Mouse (Mus musculus): ENCODE results near the gene Gucy2g. TPM values are rescaled to one million over a fixed set of nuclear protein-coding genes. Genes with fewer than 3 reads are reported as not detected.

The Gucy2g gene
- polyA plus RNA-seq (2014; fragmentation: Nextera tagmentation; extraction: Ambion mirVana), result not detected in 2 replicates

- no peak within 1 kb of the TSS for H3K9ac ChIP-seq (ENCODE audit: low read length)
- H3K4me2 ChIP-seq (ENCODE audit: low read length), result no peak within 1 kb of the TSS
- no peaks in the 10 kb centered on the region for H3K36me3 ChIP-seq (ENCODE audit: control insufficient read depth, insufficient read depth, low read length)
- WGBS, result 76% methylated on average over 6 of the region's 6 CpGs
- ATAC-seq (ENCODE audit: insufficient number of reproducible peaks, insufficient read depth, low FRiP score, low read depth), result no peak
- no peaks in the 10 kb centered on the region for H3K27me3 ChIP-seq (ENCODE audit: control insufficient read depth, insufficient read depth, low read length)
- no peaks in the 10 kb centered on the region for H3K9me3 ChIP-seq (ENCODE audit: control insufficient read depth, low read length)
- no peak within 1 kb of the TSS for H3K4me3 ChIP-seq (ENCODE audit: control insufficient read depth in 1 of 2, insufficient read depth in 1 of 2, low read depth in 1 of 2, low read length in 2 of 2)
- H3K4me1 ChIP-seq (ENCODE audit: control insufficient read depth in 2 of 2, insufficient read depth in 2 of 2, low read length in 2 of 2), result peaks cover 6 to 7% of the 10 kb centered on the region in 2 experiments
- H3K27ac ChIP-seq (replicated peaks in 1 of 2; ENCODE audit: control insufficient read depth in 1 of 2, insufficient read depth in 1 of 2, low read depth in 2 of 2, low read length in 2 of 2), result no peak within 1 kb of the TSS
Measured at GRCm38 (mm10) chr19:55241186-55241645, at the start of gene Gucy2g. Gene Gucy2g, minus strand, starts transcription at chr19:55241236.

- Histone ChIP-seq H3K27me3 (ENCODE audit: control insufficient read depth, insufficient read depth, low read length) (no peaks in the 10 kb centered on the region), H3K9ac (ENCODE audit: low read length) (no peak overlapping the region), H3K4me1 (ENCODE audit: control insufficient read depth in 2 of 2, insufficient read depth in 2 of 2, low read length in 2 of 2) (no peaks in the 10 kb centered on the region), H3K4me2 (ENCODE audit: low read length) (no peak overlapping the region), H3K9me3 (ENCODE audit: control insufficient read depth, low read length) (no peaks in the 10 kb centered on the region), H3K4me3 (ENCODE audit: control insufficient read depth in 1 of 2, insufficient read depth in 1 of 2, low read depth in 1 of 2, low read length in 2 of 2) (no peak overlapping the region), H3K36me3 (ENCODE audit: control insufficient read depth, insufficient read depth, low read length) (peaks cover 58% of the 10 kb centered on the region), H3K27ac (replicated peaks in 1 of 2; ENCODE audit: control insufficient read depth in 1 of 2, insufficient read depth in 1 of 2, low read depth in 2 of 2, low read length in 2 of 2) (no peak overlapping the region)
- ATAC-seq (ENCODE audit: insufficient number of reproducible peaks, insufficient read depth, low FRiP score, low read depth), result no peak
Measured at GRCm38 (mm10) chr19:55288974-55289373, 47.9 kb upstream of the Gucy2g start.

GRCm38 (mm10) chr19:55286034-55286433, 45.0 kb upstream of the Gucy2g start:
- Histone ChIP-seq H3K9me3 (ENCODE audit: control insufficient read depth, low read length) (no peaks in the 10 kb centered on the region), H3K4me2 (ENCODE audit: low read length) (no peak overlapping the region), H3K9ac (ENCODE audit: low read length) (no peak overlapping the region), H3K4me3 (ENCODE audit: control insufficient read depth in 1 of 2, insufficient read depth in 1 of 2, low read depth in 1 of 2, low read length in 2 of 2) (no peak overlapping the region), H3K4me1 (ENCODE audit: control insufficient read depth in 2 of 2, insufficient read depth in 2 of 2, low read length in 2 of 2) (no peaks in the 10 kb centered on the region), H3K27me3 (ENCODE audit: control insufficient read depth, insufficient read depth, low read length) (no peaks in the 10 kb centered on the region), H3K27ac (replicated peaks in 1 of 2; ENCODE audit: control insufficient read depth in 1 of 2, insufficient read depth in 1 of 2, low read depth in 2 of 2, low read length in 2 of 2) (no peak overlapping the region), H3K36me3 (ENCODE audit: control insufficient read depth, insufficient read depth, low read length) (peaks cover 76% of the 10 kb centered on the region)
- WGBS, result 87% methylated on average over 4 of the region's 4 CpGs
- ATAC-seq (ENCODE audit: insufficient number of reproducible peaks, insufficient read depth, low FRiP score, low read depth), result no peak

- 62% methylated on average over 4 of the region's 4 CpGs for WGBS
- Histone ChIP-seq H3K27me3 (ENCODE audit: control insufficient read depth, insufficient read depth, low read length) (no peaks in the 10 kb centered on the region), H3K4me2 (ENCODE audit: low read length) (no peak overlapping the region), H3K9me3 (ENCODE audit: control insufficient read depth, low read length) (no peaks in the 10 kb centered on the region), H3K9ac (ENCODE audit: low read length) (no peak overlapping the region), H3K27ac (replicated peaks in 1 of 2; ENCODE audit: control insufficient read depth in 1 of 2, insufficient read depth in 1 of 2, low read depth in 2 of 2, low read length in 2 of 2) (no peak overlapping the region), H3K4me1 (ENCODE audit: control insufficient read depth in 2 of 2, insufficient read depth in 2 of 2, low read length in 2 of 2) (no peaks in the 10 kb centered on the region), H3K4me3 (ENCODE audit: control insufficient read depth in 1 of 2, insufficient read depth in 1 of 2, low read depth in 1 of 2, low read length in 2 of 2) (no peak overlapping the region), H3K36me3 (ENCODE audit: control insufficient read depth, insufficient read depth, low read length) (peaks cover 79% of the 10 kb centered on the region)
- no peak for ATAC-seq (ENCODE audit: insufficient number of reproducible peaks, insufficient read depth, low FRiP score, low read depth)
Measured at GRCm38 (mm10) chr19:55284093-55284492, 43.1 kb upstream of the Gucy2g start.

GRCm38 (mm10) chr19:55276770-55277169, 35.7 kb upstream of the Gucy2g start:
- Histone ChIP-seq H3K4me1 (ENCODE audit: control insufficient read depth in 2 of 2, insufficient read depth in 2 of 2, low read length in 2 of 2) (no peaks in the 10 kb centered on the region), H3K36me3 (ENCODE audit: control insufficient read depth, insufficient read depth, low read length) (peaks cover 45% of the 10 kb centered on the region), H3K4me3 (ENCODE audit: control insufficient read depth in 1 of 2, insufficient read depth in 1 of 2, low read depth in 1 of 2, low read length in 2 of 2) (no peak overlapping the region), H3K27me3 (ENCODE audit: control insufficient read depth, insufficient read depth, low read length) (no peaks in the 10 kb centered on the region), H3K9ac (ENCODE audit: low read length) (no peak overlapping the region), H3K4me2 (ENCODE audit: low read length) (no peak overlapping the region), H3K9me3 (ENCODE audit: control insufficient read depth, low read length) (no peaks in the 10 kb centered on the region), H3K27ac (replicated peaks in 1 of 2; ENCODE audit: control insufficient read depth in 1 of 2, insufficient read depth in 1 of 2, low read depth in 2 of 2, low read length in 2 of 2) (no peak overlapping the region)
- 61% methylated on average over 3 of the region's 3 CpGs for WGBS
- no peak for ATAC-seq (ENCODE audit: insufficient number of reproducible peaks, insufficient read depth, low FRiP score, low read depth)

- peaks cover 42% of the 10 kb centered on the region for H3K36me3 ChIP-seq (ENCODE audit: control insufficient read depth, insufficient read depth, low read length)
- no peak overlapping the region for H3K4me3 ChIP-seq (ENCODE audit: control insufficient read depth in 1 of 2, insufficient read depth in 1 of 2, low read depth in 1 of 2, low read length in 2 of 2)
- no peak overlapping the region for H3K27ac ChIP-seq (replicated peaks in 1 of 2; ENCODE audit: control insufficient read depth in 1 of 2, insufficient read depth in 1 of 2, low read depth in 2 of 2, low read length in 2 of 2)
- H3K9ac ChIP-seq (ENCODE audit: low read length), result no peak overlapping the region
- no peaks in the 10 kb centered on the region for H3K27me3 ChIP-seq (ENCODE audit: control insufficient read depth, insufficient read depth, low read length)
- no peak for ATAC-seq (ENCODE audit: insufficient number of reproducible peaks, insufficient read depth, low FRiP score, low read depth)
- H3K4me2 ChIP-seq (ENCODE audit: low read length), result no peak overlapping the region
- H3K4me1 ChIP-seq (ENCODE audit: control insufficient read depth in 2 of 2, insufficient read depth in 2 of 2, low read length in 2 of 2), result no peaks in the 10 kb centered on the region; a peak in 1 of 4 replicates
- no peaks in the 10 kb centered on the region for H3K9me3 ChIP-seq (ENCODE audit: control insufficient read depth, low read length)
- WGBS, result 63% methylated on average over 4 of the region's 4 CpGs
Measured at GRCm38 (mm10) chr19:55276100-55276499, 35.1 kb upstream of the Gucy2g start.

- peaks cover 26% of the 10 kb centered on the region for H3K36me3 ChIP-seq (ENCODE audit: control insufficient read depth, insufficient read depth, low read length)
- H3K27ac ChIP-seq (replicated peaks in 1 of 2; ENCODE audit: control insufficient read depth in 1 of 2, insufficient read depth in 1 of 2, low read depth in 2 of 2, low read length in 2 of 2), result no peak overlapping the region
- no peaks in the 10 kb centered on the region for H3K9me3 ChIP-seq (ENCODE audit: control insufficient read depth, low read length)
- no peaks in the 10 kb centered on the region for H3K27me3 ChIP-seq (ENCODE audit: control insufficient read depth, insufficient read depth, low read length)
- peaks cover 0 to 3% of the 10 kb centered on the region in 2 experiments; a peak in 1 of 4 replicates for H3K4me1 ChIP-seq (ENCODE audit: control insufficient read depth in 2 of 2, insufficient read depth in 2 of 2, low read length in 2 of 2)
- 54% methylated on average over 6 of the region's 6 CpGs for WGBS
- H3K4me3 ChIP-seq (ENCODE audit: control insufficient read depth in 1 of 2, insufficient read depth in 1 of 2, low read depth in 1 of 2, low read length in 2 of 2), result no peak overlapping the region
- no peak overlapping the region for H3K9ac ChIP-seq (ENCODE audit: low read length)
- ATAC-seq (ENCODE audit: insufficient number of reproducible peaks, insufficient read depth, low FRiP score, low read depth), result no peak
- no peak overlapping the region for H3K4me2 ChIP-seq (ENCODE audit: low read length)
Measured at GRCm38 (mm10) chr19:55273340-55273739, 32.3 kb upstream of the Gucy2g start.

- Histone ChIP-seq H3K9me3 (ENCODE audit: control insufficient read depth, low read length) (no peaks in the 10 kb centered on the region), H3K4me3 (ENCODE audit: control insufficient read depth in 1 of 2, insufficient read depth in 1 of 2, low read depth in 1 of 2, low read length in 2 of 2) (no peak overlapping the region), H3K9ac (ENCODE audit: low read length) (no peak overlapping the region), H3K27me3 (ENCODE audit: control insufficient read depth, insufficient read depth, low read length) (no peaks in the 10 kb centered on the region), H3K4me2 (ENCODE audit: low read length) (no peak overlapping the region), H3K36me3 (ENCODE audit: control insufficient read depth, insufficient read depth, low read length) (peaks cover 19% of the 10 kb centered on the region), H3K4me1 (ENCODE audit: control insufficient read depth in 2 of 2, insufficient read depth in 2 of 2, low read length in 2 of 2) (peaks cover 2 to 3% of the 10 kb centered on the region in 2 experiments; a peak in 1 of 4 replicates), H3K27ac (replicated peaks in 1 of 2; ENCODE audit: control insufficient read depth in 1 of 2, insufficient read depth in 1 of 2, low read depth in 2 of 2, low read length in 2 of 2) (no peak overlapping the region)
- WGBS, result 46% methylated on average over 3 of the region's 3 CpGs
- ATAC-seq (ENCODE audit: insufficient number of reproducible peaks, insufficient read depth, low FRiP score, low read depth), result no peak
Measured at GRCm38 (mm10) chr19:55271448-55271847, 30.4 kb upstream of the Gucy2g start.

All from heart, embryonic 14.5 days (tissue).